Mouse (Mus musculus): ENCODE measurements at regions not wholly inside any gene's neighbourhood (a gene's known extent, or its start where the extent isn't known, plus 50 kb on each side); places are given as distances from the start of the nearest gene placed in this dataset.

- 57% methylated on average over 5 of the region's 5 CpGs for WGBS
- no peak overlapping the region for H3K27ac ChIP-seq
- no peaks in the 10 kb centered on the region for H3K9me3 ChIP-seq
These were observed 252.8 kb upstream of the Nxpe4 start for GRCm38 (mm10) chr9:47909051-47909450.

GRCm38 (mm10) chr9:47910501-47910906 lies 251.3 kb upstream of the Nxpe4 start:
- no peak overlapping the region for H3K9ac ChIP-seq
- no peak overlapping the region for H3K27ac ChIP-seq
- H3K27me3 ChIP-seq: no peaks in the 10 kb centered on the region
- ATAC-seq (ENCODE audit: borderline replicate concordance, extremely low read depth, low FRiP score, low TSS enrichment): no peak
- H3K9me3 ChIP-seq: no peaks in the 10 kb centered on the region
- WGBS: 21% methylated on average over 6 of the region's 6 CpGs
- H3K4me3 ChIP-seq: no peak overlapping the region
- no peaks in the 10 kb centered on the region for H3K4me1 ChIP-seq
- H3K4me2 ChIP-seq: no peak overlapping the region
- no peaks in the 10 kb centered on the region for H3K36me3 ChIP-seq

More at GRCm38 (mm10) chr9:47909051-47909450, 252.8 kb upstream of the Nxpe4 start:
- H3K27me3 ChIP-seq: no peaks in the 10 kb centered on the region
- no peaks in the 10 kb centered on the region for H3K36me3 ChIP-seq
- no peak overlapping the region for H3K9ac ChIP-seq
- H3K4me3 ChIP-seq: no peak overlapping the region
- no peak overlapping the region for H3K4me2 ChIP-seq
- no peaks in the 10 kb centered on the region for H3K4me1 ChIP-seq
- no peak for ATAC-seq (ENCODE audit: borderline replicate concordance, extremely low read depth, low FRiP score, low TSS enrichment)

DNA sequence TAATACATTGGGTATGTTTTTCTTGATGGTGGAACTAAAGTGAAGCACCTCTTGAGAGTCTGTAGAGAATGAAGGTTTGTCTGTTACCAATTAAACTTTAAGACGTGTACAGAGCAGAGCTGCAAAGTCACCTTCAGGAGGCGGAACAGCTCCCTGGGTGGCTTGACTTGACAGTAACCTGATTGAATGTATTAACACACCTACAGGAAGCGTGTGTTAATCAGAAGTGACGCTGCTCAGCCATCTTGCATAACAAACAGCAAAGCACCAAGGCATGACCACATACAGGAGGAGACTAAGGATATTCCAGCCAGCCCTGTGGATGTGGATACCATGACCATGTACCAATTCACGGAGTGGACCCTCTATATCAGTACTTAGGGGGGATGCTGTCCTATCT lies 249.0 kb upstream of the Nxpe4 start:
- Histone ChIP-seq H3K27me3 (no peaks in the 10 kb centered on the region), H3K4me3 (no peak overlapping the region), H3K27ac (no peak overlapping the region), H3K9me3 (no peaks in the 10 kb centered on the region), H3K9ac (no peak overlapping the region), H3K4me1 (no peaks in the 10 kb centered on the region), H3K36me3 (no peaks in the 10 kb centered on the region), H3K4me2 (no peak overlapping the region)
- no peak for ATAC-seq (ENCODE audit: borderline replicate concordance, extremely low read depth, low FRiP score, low TSS enrichment)
- WGBS: 80% methylated on average over 5 of the region's 5 CpGs

DNA sequence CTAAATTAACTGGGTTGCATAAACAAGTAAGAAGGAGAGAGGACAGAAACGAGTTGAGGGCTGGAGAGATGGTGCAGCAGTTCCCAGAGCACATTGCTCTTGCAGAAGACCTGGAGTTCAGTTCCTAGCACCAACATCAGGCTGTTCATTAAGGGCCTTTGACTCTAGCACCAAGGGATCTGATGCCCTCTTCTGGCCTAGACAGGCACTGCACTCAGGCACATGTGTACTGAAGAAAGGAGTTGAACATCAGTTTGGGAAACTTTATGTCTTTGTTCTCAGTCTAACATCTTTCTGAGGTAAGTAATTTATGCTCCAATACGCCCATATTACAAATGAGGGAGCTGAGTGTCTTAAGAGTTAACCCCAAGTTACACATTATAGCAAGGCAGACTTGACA lies 226.5 kb upstream of the Nxpe4 start:
- H3K36me3 ChIP-seq: no peaks in the 10 kb centered on the region
- WGBS: 76% methylated on average over 2 of the region's 2 CpGs

GRCm38 (mm10) chr9:47935957-47936457 lies 225.8 kb upstream of the Nxpe4 start:
- Histone ChIP-seq H3K36me3 (no peaks in the 10 kb centered on the region), H3K27me3 (no peaks in the 10 kb centered on the region), H3K9ac (no peak overlapping the region), H3K4me1 (no peaks in the 10 kb centered on the region), H3K9me3 (no peaks in the 10 kb centered on the region), H3K4me2 (no peak overlapping the region), H3K27ac (no peak overlapping the region), H3K4me3 (no peak overlapping the region)
- no peak for ATAC-seq (ENCODE audit: borderline replicate concordance, extremely low read depth, low FRiP score, low TSS enrichment)
- 71% methylated on average over 7 of the region's 7 CpGs for WGBS

More for the DNA sequence above, 226.5 kb upstream of the Nxpe4 start:
- Histone ChIP-seq H3K9me3 (no peaks in the 10 kb centered on the region), H3K4me2 (no peak overlapping the region), H3K4me1 (no peaks in the 10 kb centered on the region), H3K27ac (no peak overlapping the region), H3K4me3 (no peak overlapping the region), H3K27me3 (no peaks in the 10 kb centered on the region), H3K9ac (no peak overlapping the region)
- ATAC-seq (ENCODE audit: borderline replicate concordance, extremely low read depth, low FRiP score, low TSS enrichment): no peak

GRCm38 (mm10) chr9:47938941-47939710 lies 222.7 kb upstream of the Nxpe4 start:
- Histone ChIP-seq H3K9ac (no peak overlapping the region), H3K4me3 (no peak overlapping the region), H3K4me1 (no peaks in the 10 kb centered on the region), H3K4me2 (no peak overlapping the region), H3K27me3 (no peaks in the 10 kb centered on the region), H3K27ac (no peak overlapping the region), H3K9me3 (no peaks in the 10 kb centered on the region), H3K36me3 (no peaks in the 10 kb centered on the region)
- 76% methylated on average over 14 of the region's 14 CpGs for WGBS
- no peak for ATAC-seq (ENCODE audit: borderline replicate concordance, extremely low read depth, low FRiP score, low TSS enrichment)

GRCm38 (mm10) chr9:47942761-47943583 lies 218.9 kb upstream of the Nxpe4 start:
- no peak overlapping the region for H3K4me3 ChIP-seq
- H3K27ac ChIP-seq: no peak overlapping the region
- WGBS: 47% methylated on average over 11 of the region's 11 CpGs
- no peak overlapping the region for H3K9ac ChIP-seq
- H3K9me3 ChIP-seq: no peaks in the 10 kb centered on the region
- no peak overlapping the region for H3K4me2 ChIP-seq
- H3K36me3 ChIP-seq: no peaks in the 10 kb centered on the region
- no peak for ATAC-seq (ENCODE audit: borderline replicate concordance, extremely low read depth, low FRiP score, low TSS enrichment)
- H3K4me1 ChIP-seq: no peaks in the 10 kb centered on the region; the same call in 1 of the 2 replicates
- no peaks in the 10 kb centered on the region for H3K27me3 ChIP-seq

DNA sequence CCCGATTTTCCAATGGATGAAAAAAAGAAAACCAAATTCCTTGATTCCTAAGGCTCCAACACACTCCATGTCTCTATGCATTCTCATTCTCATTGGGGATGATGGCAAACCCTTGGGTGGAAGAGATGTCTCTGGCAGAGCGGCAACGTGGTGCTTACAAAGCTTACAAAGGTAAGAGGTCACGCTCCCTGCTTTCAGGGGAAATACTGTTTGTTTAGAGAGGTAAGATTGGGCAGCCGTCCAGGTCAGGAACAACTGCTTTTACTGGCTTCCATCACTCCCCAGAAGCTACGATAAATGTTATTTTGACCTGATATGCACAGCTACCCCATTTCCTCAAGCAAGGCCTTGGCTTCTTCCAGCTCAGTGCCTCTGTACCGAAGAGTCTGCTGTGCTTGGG lies 215.6 kb upstream of the Nxpe4 start:
- Histone ChIP-seq H3K9ac (no peak overlapping the region), H3K4me2 (no peak overlapping the region), H3K4me3 (no peak overlapping the region), H3K9me3 (no peaks in the 10 kb centered on the region), H3K27ac (no peak overlapping the region), H3K4me1 (no peaks in the 10 kb centered on the region; the same call in 1 of the 2 replicates), H3K36me3 (no peaks in the 10 kb centered on the region), H3K27me3 (no peaks in the 10 kb centered on the region)
- ATAC-seq (ENCODE audit: borderline replicate concordance, extremely low read depth, low FRiP score, low TSS enrichment): no peak
- WGBS: 31% methylated on average over 7 of the region's 7 CpGs

- H3K4me3 ChIP-seq: no peak overlapping the region
- WGBS: 93% methylated on average over 3 of the region's 3 CpGs
- ATAC-seq (ENCODE audit: borderline replicate concordance, extremely low read depth, low FRiP score, low TSS enrichment): no peak
- no peaks in the 10 kb centered on the region for H3K27me3 ChIP-seq
- H3K9me3 ChIP-seq: no peaks in the 10 kb centered on the region
- H3K4me1 ChIP-seq: no peaks in the 10 kb centered on the region
- H3K36me3 ChIP-seq: no peaks in the 10 kb centered on the region
- H3K4me2 ChIP-seq: no peak overlapping the region
- no peak overlapping the region for H3K9ac ChIP-seq
- H3K27ac ChIP-seq: no peak overlapping the region
These were observed 203.9 kb upstream of the Nxpe4 start for GRCm38 (mm10) chr9:47957881-47958280.

DNA sequence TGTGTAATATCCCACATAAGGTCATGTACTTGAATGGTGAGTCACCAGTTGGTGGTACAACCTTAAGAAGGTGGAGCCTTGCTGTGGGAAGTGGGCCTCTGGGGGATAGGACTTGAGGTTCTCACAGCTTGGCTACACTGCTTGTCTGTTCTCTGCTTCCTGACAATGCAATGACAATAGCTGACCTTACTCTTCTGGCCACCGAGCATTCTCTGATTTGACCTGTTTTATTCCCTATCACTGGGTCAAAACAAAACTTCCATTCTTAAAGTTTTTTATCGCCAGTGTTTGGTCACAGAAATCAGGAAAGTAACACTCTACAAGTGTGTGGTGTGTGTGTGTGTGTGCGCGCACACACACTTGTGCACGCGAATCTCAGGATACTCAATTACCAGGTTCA lies 203.0 kb upstream of the Nxpe4 start:
- no peak overlapping the region for H3K27ac ChIP-seq
- H3K9ac ChIP-seq: no peak overlapping the region
- no peaks in the 10 kb centered on the region for H3K27me3 ChIP-seq
- H3K4me2 ChIP-seq: no peak overlapping the region
- H3K4me3 ChIP-seq: no peak overlapping the region
- H3K9me3 ChIP-seq: no peaks in the 10 kb centered on the region
- no peak for ATAC-seq (ENCODE audit: borderline replicate concordance, extremely low read depth, low FRiP score, low TSS enrichment)
- WGBS: 85% methylated on average over 6 of the region's 6 CpGs
- no peaks in the 10 kb centered on the region for H3K36me3 ChIP-seq
- H3K4me1 ChIP-seq: no peaks in the 10 kb centered on the region

GRCm38 (mm10) chr9:47961176-47961575 lies 200.6 kb upstream of the Nxpe4 start:
- Histone ChIP-seq H3K4me1 (no peaks in the 10 kb centered on the region), H3K27ac (no peak overlapping the region), H3K9ac (no peak overlapping the region), H3K4me2 (no peak overlapping the region), H3K9me3 (no peaks in the 10 kb centered on the region), H3K27me3 (no peaks in the 10 kb centered on the region), H3K36me3 (no peaks in the 10 kb centered on the region), H3K4me3 (no peak overlapping the region)
- WGBS: 88% methylated on average over 4 of the region's 4 CpGs
- no peak for ATAC-seq (ENCODE audit: borderline replicate concordance, extremely low read depth, low FRiP score, low TSS enrichment)

GRCm38 (mm10) chr9:47962161-47962560 lies 199.7 kb upstream of the Nxpe4 start:
- Histone ChIP-seq H3K4me3 (no peak overlapping the region), H3K27me3 (no peaks in the 10 kb centered on the region), H3K9me3 (no peaks in the 10 kb centered on the region), H3K4me2 (no peak overlapping the region), H3K9ac (no peak overlapping the region), H3K27ac (no peak overlapping the region), H3K36me3 (no peaks in the 10 kb centered on the region), H3K4me1 (no peaks in the 10 kb centered on the region)
- no peak for ATAC-seq (ENCODE audit: borderline replicate concordance, extremely low read depth, low FRiP score, low TSS enrichment)
- WGBS: 60% methylated on average over 4 of the region's 4 CpGs

Measured in lung, embryonic 15.5 days (tissue).